Mouse (Mus musculus) lung, postnatal 4 days (tissue): ENCODE results near the gene Ankrd35.
"Not testable (repeated sequence)": the region's sequence is repeated elsewhere in the genome, so short reads cannot be mapped to it uniquely, and the experiment has no call there.

ENCODE experiments used
- DNase-seq, 2 experiments: peaks; one replicate each; pipeline ENCODE4 v3.0.0; 2021

The Ankrd35 gene

GRCm38 (mm10) chr3:96669727-96670468, at the start of gene Ankrd35:
Ankrd35 (plus strand) TSS chr3:96670131.
- peak; percentile 86 to 90 for DNase-seq

- DNase-seq: no peak
Observed at GRCm38 (mm10) chr3:96623201-96623600, 46.7 kb upstream of the Ankrd35 start.

GRCm38 (mm10) chr3:96629729-96630600, 40.0 kb upstream of the Ankrd35 start, which contains the start of gene Rbm8a:
Rbm8a (plus strand) TSS chr3:96629933.
- DNase-seq: peak; percentile 96

GRCm38 (mm10) chr3:96632058-96632457, 37.9 kb upstream of the Ankrd35 start:
- no peak for DNase-seq

- no peak for DNase-seq
Observed at GRCm38 (mm10) chr3:96634015-96634414, 35.9 kb upstream of the Ankrd35 start.

GRCm38 (mm10) chr3:96634928-96635879, 34.7 kb upstream of the Ankrd35 start, which contains the start of the genes Pex11b and Gm42957:
Pex11b (plus strand) TSS chr3:96635376.
Gm42957 (plus strand) TSS chr3:96635474.
- peak; percentile 93 to 95 for DNase-seq

- no peak for DNase-seq
Observed at GRCm38 (mm10) chr3:96635906-96636305, 34.0 kb upstream of the Ankrd35 start.

- no peak for DNase-seq
Observed at GRCm38 (mm10) chr3:96636448-96636847, 33.5 kb upstream of the Ankrd35 start.

GRCm38 (mm10) chr3:96639219-96639618, 30.7 kb upstream of the Ankrd35 start:
- DNase-seq: peak; percentile 37 to 71

GRCm38 (mm10) chr3:96645018-96645649, 24.8 kb upstream of the Ankrd35 start, which contains the start of gene Itga10:
Itga10 (plus strand) TSS chr3:96645584.
- DNase-seq: peak; percentile 30 to 55

GRCm38 (mm10) chr3:96647365-96647764, 22.6 kb upstream of the Ankrd35 start:
- DNase-seq: no peak

- DNase-seq: no peak
Observed at GRCm38 (mm10) chr3:96660901-96661300, 9.0 kb upstream of the Ankrd35 start.

- DNase-seq: no peak
Observed at GRCm38 (mm10) chr3:96662731-96663316, 7.1 kb upstream of the Ankrd35 start.

GRCm38 (mm10) chr3:96663432-96664239, 6.3 kb upstream of the Ankrd35 start:
- DNase-seq: peak; percentile 80 to 87

- not testable (repeated sequence) for DNase-seq
Observed at GRCm38 (mm10) chr3:96665732-96666363, 4.1 kb upstream of the Ankrd35 start.

GRCm38 (mm10) chr3:96666916-96667315, 3.0 kb upstream of the Ankrd35 start:
- no peak for DNase-seq

GRCm38 (mm10) chr3:96667316-96667715, 2.6 kb upstream of the Ankrd35 start:
- peak in 1 of 2 experiments; percentile 26 for DNase-seq

GRCm38 (mm10) chr3:96668424-96669067, 1.4 kb upstream of the Ankrd35 start:
- no peak for DNase-seq

GRCm38 (mm10) chr3:96671519-96671918, 1.6 kb downstream of the Ankrd35 start:
- no peak for DNase-seq
